Mouse (Mus musculus): ENCODE results near the gene Alcam. TPM values are rescaled to one million over a fixed set of nuclear protein-coding genes. Genes with fewer than 3 reads are reported as not detected.

The Alcam gene
- 22.0 and 25.6 TPM in 2 replicates for polyA plus RNA-seq (2016; fragmentation: Nextera tagmentation; extraction: Ambion mirVana)

GRCm38 (mm10) chr16:52453971-52454514 lies at the start of gene Alcam:
Gene Alcam, minus strand, starts transcription at chr16:52454074.
- peak within 1 kb of the TSS; percentile 60 for H3K9ac ChIP-seq
- H3K9me3 ChIP-seq = no peaks in the 10 kb centered on the region
- H3K27me3 ChIP-seq = no peaks in the 10 kb centered on the region
- 2% methylated on average over 14 of the region's 14 CpGs for WGBS
- no peaks in the 10 kb centered on the region; the same call in 1 of the 2 replicates for H3K4me1 ChIP-seq
- H3K36me3 ChIP-seq = no peaks in the 10 kb centered on the region
- ATAC-seq (ENCODE audit: insufficient number of reproducible peaks, insufficient read depth, low FRiP score, low TSS enrichment) = no peak
- H3K4me3 ChIP-seq = peak within 1 kb of the TSS; percentile 67
- H3K4me2 ChIP-seq (replicated peaks) = peak within 1 kb of the TSS; percentile 75
- 0 out of 2 replicates have a peak within 1 kb of the TSS, but pooled peaks have one; percentile 41 for H3K27ac ChIP-seq

GRCm38 (mm10) chr16:52498757-52499335 lies 45.0 kb upstream of the Alcam start:
- H3K4me2 ChIP-seq (replicated peaks) = no peak overlapping the region
- H3K27ac ChIP-seq = no peak overlapping the region
- H3K9me3 ChIP-seq = no peaks in the 10 kb centered on the region
- H3K27me3 ChIP-seq = no peaks in the 10 kb centered on the region
- ATAC-seq (ENCODE audit: insufficient number of reproducible peaks, insufficient read depth, low FRiP score, low TSS enrichment) = no peak
- no peak overlapping the region for H3K4me3 ChIP-seq
- WGBS = 76% methylated on average over 4 of the region's 4 CpGs
- no peaks in the 10 kb centered on the region for H3K36me3 ChIP-seq
- no peak overlapping the region for H3K9ac ChIP-seq
- H3K4me1 ChIP-seq = no peaks in the 10 kb centered on the region

DNA sequence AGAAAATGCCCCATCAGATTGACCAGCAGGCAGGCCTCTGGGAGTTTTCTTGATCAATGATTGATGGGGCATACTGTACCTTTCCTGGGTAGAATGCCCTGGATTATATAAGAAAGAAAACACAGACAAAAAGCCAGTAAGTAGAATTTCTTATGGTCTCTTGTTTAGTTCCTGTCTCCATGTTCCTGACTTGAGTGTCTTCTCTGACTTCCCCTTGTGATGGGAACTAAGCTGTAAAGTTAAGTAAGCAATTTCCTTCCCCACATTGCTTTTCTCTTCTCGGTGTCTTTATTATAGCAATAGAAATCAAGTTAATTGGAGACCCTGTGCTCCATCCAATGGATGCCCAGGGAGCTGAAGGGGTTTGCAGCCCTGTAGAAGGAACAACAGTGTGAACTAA lies 36.7 kb upstream of the Alcam start:
- no peaks in the 10 kb centered on the region for H3K36me3 ChIP-seq
- H3K27ac ChIP-seq = no peak overlapping the region
- H3K4me2 ChIP-seq (replicated peaks) = no peak overlapping the region
- 77% methylated on average over 1 of the region's 1 CpGs for WGBS
- H3K9ac ChIP-seq = no peak overlapping the region
- no peak for ATAC-seq (ENCODE audit: insufficient number of reproducible peaks, insufficient read depth, low FRiP score, low TSS enrichment)
- H3K9me3 ChIP-seq = no peaks in the 10 kb centered on the region
- H3K4me3 ChIP-seq = no peak overlapping the region
- H3K4me1 ChIP-seq = no peaks in the 10 kb centered on the region
- no peaks in the 10 kb centered on the region for H3K27me3 ChIP-seq

DNA sequence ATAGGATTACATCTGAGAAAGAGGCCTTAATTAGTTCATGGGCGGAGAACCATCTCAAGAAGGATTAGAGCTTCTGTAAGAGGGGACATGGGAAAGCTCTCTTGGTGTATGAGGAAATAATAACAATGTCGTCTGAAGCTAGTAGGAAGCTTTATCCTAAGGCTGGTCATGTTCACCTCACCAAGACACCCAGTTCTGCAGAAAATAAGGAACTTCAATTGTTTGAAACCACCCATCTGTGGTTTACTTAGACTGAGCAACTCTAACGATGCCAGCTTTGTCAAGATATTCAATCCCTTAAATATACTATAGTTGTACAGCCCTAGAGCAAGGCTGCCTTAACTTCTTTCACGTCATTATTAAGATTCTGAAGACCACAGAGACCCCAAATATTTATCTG lies 20.4 kb upstream of the Alcam start:
- no peaks in the 10 kb centered on the region for H3K4me1 ChIP-seq
- H3K27ac ChIP-seq = no peak overlapping the region
- no peak for ATAC-seq (ENCODE audit: insufficient number of reproducible peaks, insufficient read depth, low FRiP score, low TSS enrichment)
- H3K9me3 ChIP-seq = no peaks in the 10 kb centered on the region
- H3K4me3 ChIP-seq = no peak overlapping the region
- WGBS = 72% methylated on average over 4 of the region's 4 CpGs
- H3K9ac ChIP-seq = no peak overlapping the region
- H3K4me2 ChIP-seq (replicated peaks) = no peak overlapping the region
- H3K36me3 ChIP-seq = no peaks in the 10 kb centered on the region
- no peaks in the 10 kb centered on the region for H3K27me3 ChIP-seq

DNA sequence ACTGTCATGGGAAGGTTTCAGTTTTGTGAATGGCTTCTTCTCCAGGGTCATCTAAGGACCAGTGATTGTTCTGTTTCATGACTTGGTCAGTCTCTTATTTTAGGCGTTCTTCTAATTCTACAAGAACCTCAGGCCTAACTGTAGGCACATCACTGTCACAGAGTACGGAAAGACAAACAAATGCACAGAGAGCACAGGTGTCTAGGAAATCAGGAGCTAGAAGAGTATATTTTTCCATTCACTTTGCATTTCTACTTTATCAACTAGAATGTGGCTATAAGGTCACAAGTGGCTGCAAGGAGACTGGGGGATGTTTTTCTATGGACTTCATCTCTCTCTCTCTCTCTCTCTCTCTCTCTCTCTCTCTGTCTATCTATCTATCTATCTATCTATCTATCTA lies 19.2 kb upstream of the Alcam start:
- H3K9me3 ChIP-seq = no peaks in the 10 kb centered on the region
- no peaks in the 10 kb centered on the region for H3K27me3 ChIP-seq
- no peak overlapping the region for H3K27ac ChIP-seq
- no peak overlapping the region for H3K4me3 ChIP-seq
- no peak for ATAC-seq (ENCODE audit: insufficient number of reproducible peaks, insufficient read depth, low FRiP score, low TSS enrichment)
- 92% methylated on average over 2 of the region's 2 CpGs for WGBS
- H3K4me1 ChIP-seq = no peaks in the 10 kb centered on the region
- no peak overlapping the region for H3K4me2 ChIP-seq (replicated peaks)
- H3K36me3 ChIP-seq = no peaks in the 10 kb centered on the region
- H3K9ac ChIP-seq = no peak overlapping the region

DNA sequence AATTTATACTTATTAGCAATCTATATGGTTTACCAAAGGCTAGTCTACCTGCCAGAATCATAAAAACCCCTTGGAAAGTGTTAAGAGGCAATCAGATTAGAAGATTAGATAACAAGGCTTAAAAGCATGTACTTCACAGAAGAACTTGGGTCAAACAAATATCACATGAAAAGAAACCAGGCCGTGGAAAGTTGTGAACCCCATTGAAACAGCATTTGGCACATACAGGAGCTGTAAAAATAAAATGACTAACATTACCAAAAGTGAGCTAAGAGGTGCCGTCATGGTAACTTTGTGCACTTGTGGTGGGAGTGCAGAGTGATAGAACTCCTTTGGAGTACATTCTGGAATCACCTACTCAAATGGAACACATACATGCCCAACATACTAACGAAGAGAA lies 18.8 kb upstream of the Alcam start:
- ATAC-seq (ENCODE audit: insufficient number of reproducible peaks, insufficient read depth, low FRiP score, low TSS enrichment) = no peak
- H3K9me3 ChIP-seq = no peaks in the 10 kb centered on the region
- no peaks in the 10 kb centered on the region for H3K36me3 ChIP-seq
- H3K4me1 ChIP-seq = no peaks in the 10 kb centered on the region
- H3K4me3 ChIP-seq = no peak overlapping the region
- no peak overlapping the region for H3K9ac ChIP-seq
- 90% methylated on average over 3 of the region's 3 CpGs for WGBS
- H3K27ac ChIP-seq = no peak overlapping the region
- no peak overlapping the region for H3K4me2 ChIP-seq (replicated peaks)
- no peaks in the 10 kb centered on the region for H3K27me3 ChIP-seq

GRCm38 (mm10) chr16:52472059-52472458 lies 18.2 kb upstream of the Alcam start:
- no peak for ATAC-seq (ENCODE audit: insufficient number of reproducible peaks, insufficient read depth, low FRiP score, low TSS enrichment)
- Histone ChIP-seq H3K9me3 (no peaks in the 10 kb centered on the region), H3K4me3 (no peak overlapping the region), H3K27ac (no peak overlapping the region), H3K4me1 (no peaks in the 10 kb centered on the region), H3K36me3 (no peaks in the 10 kb centered on the region), H3K4me2 (replicated peaks) (no peak overlapping the region), H3K27me3 (no peaks in the 10 kb centered on the region), H3K9ac (no peak overlapping the region)

DNA sequence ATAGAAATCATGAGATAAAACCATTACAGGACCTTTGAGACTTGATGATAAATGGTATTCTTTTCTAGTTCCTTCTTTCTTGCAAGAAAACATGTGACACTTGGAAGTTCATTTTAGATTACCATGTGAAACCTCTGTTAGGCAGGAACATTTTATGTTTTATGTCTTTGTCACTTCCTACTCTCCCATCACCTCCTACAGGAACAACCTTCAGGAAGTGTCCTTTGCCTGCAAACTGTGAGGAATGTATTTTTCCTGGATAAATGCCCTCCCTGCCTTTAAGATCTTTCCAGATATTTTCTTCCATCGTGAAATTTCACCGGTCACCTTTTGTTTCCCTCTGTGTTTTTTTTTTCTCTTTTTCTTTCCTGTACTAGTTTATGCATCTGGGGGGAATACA lies 17.0 kb upstream of the Alcam start:
- no peak for ATAC-seq (ENCODE audit: insufficient number of reproducible peaks, insufficient read depth, low FRiP score, low TSS enrichment)
- no peak overlapping the region for H3K4me3 ChIP-seq
- no peaks in the 10 kb centered on the region for H3K27me3 ChIP-seq
- H3K9me3 ChIP-seq = no peaks in the 10 kb centered on the region
- 74% methylated on average over 2 of the region's 2 CpGs for WGBS
- no peaks in the 10 kb centered on the region for H3K36me3 ChIP-seq
- H3K4me1 ChIP-seq = no peaks in the 10 kb centered on the region
- H3K27ac ChIP-seq = no peak overlapping the region
- no peak overlapping the region for H3K9ac ChIP-seq
- no peak overlapping the region for H3K4me2 ChIP-seq (replicated peaks)

- 87% methylated on average over 3 of the region's 3 CpGs for WGBS
- Histone ChIP-seq H3K4me2 (replicated peaks) (no peak overlapping the region), H3K4me3 (no peak overlapping the region), H3K4me1 (no peaks in the 10 kb centered on the region), H3K9me3 (no peaks in the 10 kb centered on the region), H3K9ac (no peak overlapping the region), H3K36me3 (no peaks in the 10 kb centered on the region), H3K27ac (no peak overlapping the region), H3K27me3 (no peaks in the 10 kb centered on the region)
- no peak for ATAC-seq (ENCODE audit: insufficient number of reproducible peaks, insufficient read depth, low FRiP score, low TSS enrichment)
Measured at GRCm38 (mm10) chr16:52470226-52470625, 16.4 kb upstream of the Alcam start.

- Histone ChIP-seq H3K27me3 (no peaks in the 10 kb centered on the region), H3K4me1 (no peaks in the 10 kb centered on the region), H3K4me3 (no peak overlapping the region), H3K9ac (no peak overlapping the region), H3K27ac (no peak overlapping the region), H3K9me3 (no peaks in the 10 kb centered on the region), H3K36me3 (no peaks in the 10 kb centered on the region), H3K4me2 (replicated peaks) (no peak overlapping the region)
- no peak for ATAC-seq (ENCODE audit: insufficient number of reproducible peaks, insufficient read depth, low FRiP score, low TSS enrichment)
Measured at GRCm38 (mm10) chr16:52468426-52468825, 14.6 kb upstream of the Alcam start.

DNA sequence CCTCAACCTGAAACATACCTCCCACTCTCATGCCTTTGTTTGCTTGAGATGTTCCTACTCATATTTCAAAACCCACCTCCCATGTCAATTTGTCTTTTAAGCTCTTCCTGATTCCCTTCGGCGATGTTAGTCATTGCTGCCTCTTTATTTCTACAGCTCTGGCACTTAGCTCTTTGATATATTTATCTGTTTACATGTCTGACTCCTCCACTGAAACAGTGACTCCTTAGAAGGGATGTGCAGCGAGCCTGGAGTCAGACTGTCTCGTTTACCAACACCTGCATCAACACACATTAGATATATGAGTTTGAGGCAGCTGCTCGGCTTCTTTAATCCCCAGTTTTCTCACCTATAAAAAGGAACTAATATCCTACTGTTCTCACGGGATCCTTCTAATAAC lies 12.9 kb upstream of the Alcam start:
- no peaks in the 10 kb centered on the region for H3K9me3 ChIP-seq
- H3K9ac ChIP-seq = no peak overlapping the region
- WGBS = 75% methylated on average over 6 of the region's 6 CpGs
- no peak overlapping the region for H3K4me3 ChIP-seq
- no peak overlapping the region for H3K27ac ChIP-seq
- ATAC-seq (ENCODE audit: insufficient number of reproducible peaks, insufficient read depth, low FRiP score, low TSS enrichment) = no peak
- H3K4me1 ChIP-seq = no peaks in the 10 kb centered on the region
- H3K27me3 ChIP-seq = no peaks in the 10 kb centered on the region
- H3K36me3 ChIP-seq = no peaks in the 10 kb centered on the region
- no peak overlapping the region for H3K4me2 ChIP-seq (replicated peaks)

DNA sequence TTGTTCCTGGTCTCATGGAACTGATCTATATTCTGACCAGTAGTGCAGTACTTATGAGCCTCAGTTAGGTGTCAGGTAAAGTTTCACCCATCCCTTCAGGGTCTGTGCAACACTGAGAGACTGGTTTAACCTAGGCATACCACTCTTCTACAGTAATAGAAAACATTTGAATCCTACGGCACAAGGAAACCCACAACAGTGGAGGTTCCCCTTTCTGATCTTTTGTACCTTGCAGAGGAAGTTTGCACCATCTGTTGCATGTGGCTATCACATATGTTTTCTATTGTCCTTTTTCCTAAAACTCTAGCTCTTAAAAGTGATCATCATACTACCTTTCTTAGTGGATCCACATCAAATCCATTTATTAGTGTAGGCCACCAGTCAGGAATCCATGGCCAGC lies 10.7 kb upstream of the Alcam start:
- Histone ChIP-seq H3K36me3 (no peaks in the 10 kb centered on the region), H3K4me2 (replicated peaks) (no peak overlapping the region), H3K4me1 (no peaks in the 10 kb centered on the region), H3K4me3 (no peak overlapping the region), H3K9me3 (no peaks in the 10 kb centered on the region), H3K9ac (no peak overlapping the region), H3K27ac (no peak overlapping the region), H3K27me3 (no peaks in the 10 kb centered on the region)
- 34% methylated on average over 1 of the region's 1 CpGs for whole genome bisulfite sequencing
- ATAC-seq (ENCODE audit: insufficient number of reproducible peaks, insufficient read depth, low FRiP score, low TSS enrichment) = no peak

Data from embryonic facial prominence, embryonic 12.5 days (tissue).